Mouse (Mus musculus): Measurements from ENCODE around the gene Pacsin1. TPM values are rescaled to one million over a fixed set of nuclear protein-coding genes. Genes with fewer than 3 reads are reported as not detected.

The Pacsin1 gene
- 5.8 and 6.0 TPM in 2 replicates for polyA plus RNA-seq (2016; fragmentation: Nextera tagmentation; extraction: Ambion mirVana)

DNA sequence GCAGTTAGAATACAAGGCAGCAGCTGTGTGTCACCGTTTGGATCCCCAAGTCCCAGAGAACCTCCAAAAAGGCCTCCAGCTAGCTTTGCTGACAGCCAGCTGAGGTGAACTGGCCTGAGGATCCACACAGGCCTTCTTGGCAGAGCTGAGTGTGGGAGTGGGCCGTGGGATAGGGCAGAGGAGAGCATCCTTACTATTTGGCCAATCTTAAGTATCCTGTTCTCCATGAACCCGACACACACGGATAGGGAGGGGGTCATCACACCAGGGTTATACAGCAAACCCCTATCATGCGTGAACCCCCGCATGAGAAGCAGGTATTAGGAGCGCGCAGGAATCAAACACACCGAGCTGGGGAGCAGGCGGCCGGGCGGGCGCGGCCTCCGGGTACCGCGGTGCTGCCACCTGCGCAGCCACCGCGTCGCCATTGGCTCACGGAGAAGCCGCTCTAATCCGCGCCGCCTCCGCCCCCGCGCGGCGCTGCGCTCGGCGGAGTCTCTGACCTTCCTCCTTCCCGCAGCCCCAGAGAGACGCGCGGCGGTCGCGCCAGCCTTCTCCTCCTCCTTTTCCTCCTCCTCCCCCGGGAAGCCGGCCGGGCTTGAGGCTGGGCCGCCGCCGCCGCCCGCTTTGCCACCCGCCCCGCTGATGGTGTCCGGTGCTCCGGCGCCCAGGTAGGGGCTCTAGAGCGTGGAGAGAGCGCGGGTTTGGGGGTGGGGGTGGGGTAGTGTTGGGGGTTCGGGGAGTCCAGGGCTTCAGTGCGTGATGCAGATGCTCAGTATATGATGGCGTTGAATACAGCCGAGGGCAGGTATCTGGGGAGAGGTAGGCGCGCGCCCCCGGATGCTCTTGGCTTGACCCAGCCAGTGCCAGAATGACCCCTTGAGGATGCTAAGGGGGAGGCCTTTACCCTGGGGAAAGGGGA is at the start of gene Pacsin1:
Gene Pacsin1, plus strand, starts transcription at position 421 of the 922 bp plus-strand sequence.
- H3K4me3 ChIP-seq, result peak within 1 kb of the TSS; percentile 71
- H3K36me3 ChIP-seq, result no peaks in the 10 kb centered on the region
- DNase-seq (ENCODE audit: low spot score), result peak; percentile 70
- peaks cover 27% of the 10 kb centered on the region for H3K4me1 ChIP-seq
- peak within 1 kb of the TSS; percentile 83 for H3K27ac ChIP-seq
- 3% methylated on average over 65 of the region's 65 CpGs for WGBS
- no peaks in the 10 kb centered on the region for H3K9me3 ChIP-seq (replicated peaks)
- peaks cover 49% of the 10 kb centered on the region for H3K27me3 ChIP-seq (ENCODE audit: low read depth, poor library complexity, severe bottlenecking)

DNA sequence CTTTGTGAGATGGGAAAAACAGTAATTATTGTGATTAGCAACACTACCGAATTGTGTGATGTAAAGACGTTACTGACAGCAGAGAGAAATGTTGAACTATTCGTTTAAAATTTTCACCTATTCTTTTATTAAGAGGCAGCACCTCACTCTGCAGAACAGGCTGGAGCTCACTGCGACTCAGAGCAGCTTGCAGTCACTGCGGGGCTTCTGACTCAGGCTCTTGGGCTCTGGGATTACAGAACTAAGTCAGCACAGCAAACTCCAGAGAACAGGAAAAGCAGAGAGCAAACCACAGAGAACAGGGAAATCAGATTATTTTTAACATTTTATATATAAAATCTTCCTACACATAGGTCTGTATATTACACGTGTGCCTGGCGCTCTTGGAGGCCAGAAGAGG is 45.7 kb upstream of the Pacsin1 start:
- Histone ChIP-seq H3K4me3 (no peak overlapping the region), H3K4me1 (peaks cover 14% of the 10 kb centered on the region; the same call in 1 of the 2 replicates), H3K27me3 (ENCODE audit: low read depth, poor library complexity, severe bottlenecking) (no peaks in the 10 kb centered on the region), H3K9me3 (replicated peaks) (no peaks in the 10 kb centered on the region), H3K27ac (no peak overlapping the region), H3K36me3 (peaks cover 46% of the 10 kb centered on the region)
- 92% methylated on average over 7 of the region's 7 CpGs for WGBS
- no peak for DNase-seq (ENCODE audit: low spot score)

DNA sequence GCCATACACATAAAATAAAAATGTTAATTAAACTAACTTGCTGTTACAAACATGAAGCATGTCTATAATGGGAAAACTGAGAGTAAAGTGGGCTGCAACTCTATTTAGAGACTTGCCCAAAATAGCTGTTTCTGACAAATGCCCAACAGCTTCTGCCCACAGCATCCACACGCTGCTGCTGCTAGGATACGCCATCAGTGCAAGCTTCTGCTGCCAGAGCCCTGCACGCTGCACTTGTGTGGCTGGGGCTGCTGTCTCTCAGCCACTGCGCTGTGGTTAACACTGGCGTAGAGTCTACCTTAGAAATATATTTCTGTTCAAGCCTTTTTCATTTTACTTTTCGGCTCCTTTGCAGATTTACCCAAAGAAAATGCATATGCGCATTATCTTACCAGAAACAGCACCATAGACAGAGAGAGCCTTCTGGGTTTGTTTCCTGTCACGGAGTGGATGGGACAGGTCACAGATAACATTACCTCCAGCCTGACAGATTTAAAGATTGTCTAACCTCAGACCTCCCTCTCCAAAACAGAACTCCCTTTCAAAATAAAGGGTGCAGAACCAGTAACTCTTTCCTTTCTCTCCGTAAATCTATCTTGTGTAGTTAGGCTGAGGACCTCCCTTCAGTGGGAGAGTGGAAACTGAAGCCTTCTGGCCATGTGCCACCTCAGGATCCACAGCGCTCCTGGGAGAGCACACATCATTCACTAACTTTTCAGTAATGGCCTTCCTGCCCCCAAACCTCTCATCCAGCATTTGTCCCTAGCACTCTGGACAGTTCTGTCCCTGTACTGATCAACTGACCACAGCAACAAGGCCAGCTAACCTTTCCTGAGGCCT is 44.4 kb upstream of the Pacsin1 start:
- WGBS, result 87% methylated on average over 10 of the region's 10 CpGs
- no peak for DNase-seq (ENCODE audit: low spot score)
- no peak overlapping the region for H3K4me3 ChIP-seq
- peaks cover 49% of the 10 kb centered on the region for H3K36me3 ChIP-seq
- peaks cover 20% of the 10 kb centered on the region for H3K4me1 ChIP-seq
- no peaks in the 10 kb centered on the region for H3K9me3 ChIP-seq (replicated peaks)
- no peaks in the 10 kb centered on the region for H3K27me3 ChIP-seq (ENCODE audit: low read depth, poor library complexity, severe bottlenecking)
- H3K27ac ChIP-seq, result no peak overlapping the region

DNA sequence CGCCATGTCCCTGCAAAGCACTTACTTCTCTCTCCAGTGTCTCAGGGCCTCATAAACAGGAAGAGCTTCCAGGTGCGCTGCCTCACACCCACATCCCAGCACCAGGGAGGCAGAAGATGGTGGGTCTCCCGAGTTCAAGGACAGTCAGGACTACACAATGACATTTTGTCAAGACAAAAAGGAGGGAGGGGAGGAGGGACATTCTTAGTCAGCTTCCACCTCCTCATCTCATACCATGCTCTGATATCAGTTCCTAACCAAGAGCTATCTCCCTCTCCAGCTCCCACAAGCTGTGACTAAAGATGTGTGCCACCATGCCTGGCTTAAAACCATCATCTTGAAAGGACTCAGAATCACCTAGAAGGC is 43.8 kb upstream of the Pacsin1 start:
- H3K27me3 ChIP-seq (ENCODE audit: low read depth, poor library complexity, severe bottlenecking), result no peaks in the 10 kb centered on the region
- WGBS, result 70% methylated on average over 3 of the region's 3 CpGs
- H3K9me3 ChIP-seq (replicated peaks), result no peaks in the 10 kb centered on the region
- H3K36me3 ChIP-seq, result peaks cover 50% of the 10 kb centered on the region
- no peak overlapping the region for H3K4me3 ChIP-seq
- peaks cover 20% of the 10 kb centered on the region for H3K4me1 ChIP-seq
- no peak overlapping the region for H3K27ac ChIP-seq
- DNase-seq (ENCODE audit: low spot score), result no peak

DNA sequence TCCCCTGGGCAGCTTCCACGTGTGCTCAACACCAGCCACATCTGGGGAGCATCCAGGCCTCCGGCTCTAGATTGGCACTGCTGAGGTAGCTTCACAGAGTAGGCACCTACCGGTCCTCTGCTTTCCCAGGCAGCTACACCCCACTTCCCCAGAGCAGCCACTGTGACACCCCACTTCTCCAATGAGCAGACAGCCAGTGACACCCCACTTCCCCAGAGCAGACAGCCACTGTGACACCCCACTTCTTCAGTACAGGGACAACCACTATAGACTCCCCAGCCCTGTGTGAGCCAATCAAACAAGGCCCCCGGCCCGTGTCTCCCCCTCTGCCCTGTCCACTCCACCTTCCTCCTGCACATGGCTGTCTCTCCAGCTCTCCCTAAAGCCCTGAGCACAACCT is 43.3 kb upstream of the Pacsin1 start:
- WGBS, result 84% methylated on average over 5 of the region's 5 CpGs
- Histone ChIP-seq H3K27ac (no peak overlapping the region), H3K27me3 (ENCODE audit: low read depth, poor library complexity, severe bottlenecking) (no peaks in the 10 kb centered on the region), H3K36me3 (peaks cover 55% of the 10 kb centered on the region), H3K4me3 (no peak overlapping the region), H3K4me1 (peaks cover 20% of the 10 kb centered on the region), H3K9me3 (replicated peaks) (no peaks in the 10 kb centered on the region)
- no peak for DNase-seq (ENCODE audit: low spot score)

DNA sequence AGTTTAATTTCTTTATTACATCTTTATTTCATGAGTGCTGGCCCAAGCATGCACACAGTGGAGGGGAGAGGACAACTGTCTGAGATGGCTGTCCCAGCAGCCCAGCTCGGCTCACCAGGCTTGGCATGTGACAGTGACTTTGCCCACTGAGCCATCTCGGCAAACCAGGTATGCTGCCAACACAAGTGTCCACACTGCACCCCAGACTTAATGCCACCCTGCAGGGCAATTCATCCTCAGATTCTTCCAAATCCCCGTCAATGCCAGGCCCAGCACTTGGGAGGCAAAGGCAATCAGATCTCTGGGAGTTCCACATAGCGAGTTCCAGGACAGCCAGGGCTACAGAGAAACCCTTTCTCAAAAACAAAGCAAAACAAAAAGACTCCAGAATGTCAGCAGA is 42.3 kb upstream of the Pacsin1 start:
- H3K27ac ChIP-seq, result no peak overlapping the region
- H3K4me1 ChIP-seq, result peaks cover 20% of the 10 kb centered on the region
- no peak for DNase-seq (ENCODE audit: low spot score)
- peaks cover 61% of the 10 kb centered on the region for H3K36me3 ChIP-seq
- no peaks in the 10 kb centered on the region for H3K27me3 ChIP-seq (ENCODE audit: low read depth, poor library complexity, severe bottlenecking)
- 83% methylated on average over 4 of the region's 4 CpGs for WGBS
- no peaks in the 10 kb centered on the region; the same call in 1 of the 2 replicates for H3K9me3 ChIP-seq (replicated peaks)
- no peak overlapping the region for H3K4me3 ChIP-seq

DNA sequence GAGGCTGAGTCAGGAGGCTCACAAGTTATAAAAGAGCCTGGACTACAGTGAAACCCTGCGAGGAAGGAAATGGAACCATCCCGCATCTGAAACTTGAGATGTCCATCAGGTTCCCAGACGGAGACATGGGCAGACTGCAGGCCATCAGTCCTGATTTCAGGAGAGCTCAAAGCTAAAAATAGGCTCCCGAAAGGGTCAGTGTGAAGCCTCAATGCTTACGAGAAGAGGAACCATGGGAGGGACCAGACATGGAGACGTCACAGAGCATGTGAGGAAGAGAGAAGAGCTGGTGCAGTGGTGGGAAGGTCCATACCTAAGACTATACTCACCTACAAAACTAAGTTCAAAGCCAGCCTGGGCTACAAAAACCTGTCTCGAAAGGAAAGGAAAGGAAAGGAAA is 39.9 kb upstream of the Pacsin1 start:
- no peak overlapping the region for H3K4me3 ChIP-seq
- no peak overlapping the region for H3K27ac ChIP-seq
- H3K27me3 ChIP-seq (ENCODE audit: low read depth, poor library complexity, severe bottlenecking), result no peaks in the 10 kb centered on the region
- peaks cover 72% of the 10 kb centered on the region for H3K36me3 ChIP-seq
- DNase-seq (ENCODE audit: low spot score), result no peak
- no peaks in the 10 kb centered on the region; the same call in 1 of the 2 replicates for H3K9me3 ChIP-seq (replicated peaks)
- H3K4me1 ChIP-seq, result peaks cover 22% of the 10 kb centered on the region
- 78% methylated on average over 7 of the region's 7 CpGs for WGBS

DNA sequence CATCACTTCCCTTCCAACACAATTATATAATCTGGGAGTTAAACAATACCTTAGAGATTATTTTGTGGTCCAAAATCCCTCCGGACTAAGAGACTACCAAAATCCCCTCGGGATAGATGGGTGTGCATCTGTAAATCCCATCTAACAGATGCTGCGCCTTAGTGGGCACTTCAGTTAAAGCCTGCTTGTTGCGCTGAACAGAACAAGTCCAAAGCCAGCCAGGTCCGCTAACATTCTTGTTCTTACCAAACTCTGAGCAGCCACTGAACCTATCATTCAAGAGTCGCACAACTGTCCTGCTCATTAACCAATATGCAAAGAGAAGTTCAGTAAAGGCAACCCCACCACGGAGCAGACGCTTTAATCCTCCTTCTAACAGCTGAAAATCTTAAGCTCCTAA is 34.1 kb upstream of the Pacsin1 start:
- Histone ChIP-seq H3K36me3 (peaks cover 43% of the 10 kb centered on the region), H3K27ac (peak overlapping the region; percentile 98; the same call in 1 of the 2 replicates), H3K27me3 (ENCODE audit: low read depth, poor library complexity, severe bottlenecking) (no peaks in the 10 kb centered on the region), H3K4me3 (peak overlapping the region; percentile 86), H3K9me3 (replicated peaks) (no peaks in the 10 kb centered on the region; the same call in 1 of the 2 replicates), H3K4me1 (peaks cover 38% of the 10 kb centered on the region)
- DNase-seq (ENCODE audit: low spot score), result no peak
- 66% methylated on average over 8 of the region's 8 CpGs for WGBS

DNA sequence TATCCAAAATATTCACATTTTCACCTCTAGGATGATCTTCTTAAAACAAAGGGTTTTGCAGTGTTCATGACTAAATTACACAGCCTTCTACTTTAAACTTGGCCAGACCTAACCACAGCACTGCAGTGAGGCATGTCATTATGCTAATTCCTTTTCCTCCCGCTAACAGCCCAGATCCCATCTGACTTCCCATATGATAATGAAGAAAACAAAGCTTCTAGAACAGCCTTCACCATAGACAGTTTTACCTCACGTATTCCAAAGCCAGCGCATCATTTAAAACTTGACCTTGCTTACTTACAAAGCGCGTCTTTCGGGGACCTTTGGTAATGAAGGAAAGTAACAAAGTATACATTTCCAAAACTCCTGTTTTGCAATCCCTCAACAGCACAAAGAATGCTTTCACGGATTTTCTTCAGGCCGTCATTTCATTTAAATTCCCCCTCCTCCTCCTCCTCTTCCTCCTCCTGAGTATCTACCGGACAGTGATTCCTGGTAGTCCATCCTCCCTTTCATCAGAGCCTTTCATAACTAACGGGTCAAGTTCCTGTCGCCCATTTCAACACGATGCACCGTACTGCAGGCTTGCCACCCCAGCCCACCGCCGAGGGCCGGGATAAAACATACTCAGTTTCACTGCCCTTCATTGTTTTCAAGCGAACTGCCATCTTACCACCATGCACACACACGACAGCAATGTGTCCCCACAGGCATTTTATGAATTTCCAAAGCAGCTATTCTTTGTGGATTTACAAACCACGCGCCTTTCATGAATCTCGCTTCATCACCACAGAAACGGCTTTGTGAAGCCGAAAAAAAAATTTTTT is 33.4 kb upstream of the Pacsin1 start:
- Histone ChIP-seq H3K4me3 (peak overlapping the region; percentile 86), H3K27me3 (ENCODE audit: low read depth, poor library complexity, severe bottlenecking) (no peaks in the 10 kb centered on the region), H3K27ac (peak overlapping the region; percentile 98), H3K4me1 (peaks cover 44% of the 10 kb centered on the region), H3K9me3 (replicated peaks) (no peaks in the 10 kb centered on the region; the same call in 1 of the 2 replicates), H3K36me3 (peaks cover 36% of the 10 kb centered on the region)
- WGBS, result 5% methylated on average over 23 of the region's 23 CpGs
- DNase-seq (ENCODE audit: low spot score), result peak; percentile 55

DNA sequence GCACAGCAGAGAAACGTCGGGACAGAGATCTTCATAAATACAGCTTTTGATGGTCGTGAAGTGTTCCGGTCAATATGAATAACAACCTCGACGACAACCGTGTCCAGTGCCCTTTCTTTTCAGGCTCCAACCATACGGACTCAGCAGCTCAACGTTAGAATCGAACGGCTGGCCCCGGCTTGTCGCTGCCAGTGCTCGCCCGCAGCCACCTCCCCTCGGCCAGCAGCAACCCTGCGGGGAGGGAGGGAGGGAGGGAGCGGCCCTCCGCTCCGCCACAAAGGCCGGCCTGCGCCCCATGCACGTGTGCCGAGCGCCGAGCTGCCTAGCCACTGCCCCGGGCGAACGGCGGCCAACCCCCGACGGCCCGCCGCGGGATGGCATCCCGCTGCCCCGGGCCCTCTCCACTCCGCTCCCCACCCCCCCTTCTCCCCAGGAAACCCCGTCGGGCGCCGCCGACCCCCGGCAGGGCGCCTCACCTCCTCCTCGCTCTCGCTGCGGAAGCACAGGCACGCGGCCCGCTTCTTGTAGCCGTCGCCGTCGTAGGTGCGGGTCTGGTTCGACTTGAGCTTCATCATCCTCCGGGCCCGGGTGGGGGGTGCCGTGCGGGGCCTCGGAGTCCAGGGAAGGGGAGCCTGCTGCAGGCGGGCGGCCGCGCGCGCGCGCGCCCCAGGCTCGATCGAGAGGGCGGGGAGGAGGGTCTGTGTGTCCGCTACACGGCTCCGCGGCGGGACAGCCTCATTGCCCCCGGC is 32.5 kb upstream of the Pacsin1 start:
- H3K36me3 ChIP-seq, result peaks cover 27% of the 10 kb centered on the region
- H3K27me3 ChIP-seq (ENCODE audit: low read depth, poor library complexity, severe bottlenecking), result no peaks in the 10 kb centered on the region
- peaks cover 45% of the 10 kb centered on the region for H3K4me1 ChIP-seq
- peak overlapping the region; percentile 86 for H3K4me3 ChIP-seq
- peak overlapping the region; percentile 98 for H3K27ac ChIP-seq
- no peaks in the 10 kb centered on the region; the same call in 1 of the 2 replicates for H3K9me3 ChIP-seq (replicated peaks)
- WGBS, result under 1% methylated on average over 70 of the region's 80 CpGs
- peak; percentile 80 for DNase-seq (ENCODE audit: low spot score)

DNA sequence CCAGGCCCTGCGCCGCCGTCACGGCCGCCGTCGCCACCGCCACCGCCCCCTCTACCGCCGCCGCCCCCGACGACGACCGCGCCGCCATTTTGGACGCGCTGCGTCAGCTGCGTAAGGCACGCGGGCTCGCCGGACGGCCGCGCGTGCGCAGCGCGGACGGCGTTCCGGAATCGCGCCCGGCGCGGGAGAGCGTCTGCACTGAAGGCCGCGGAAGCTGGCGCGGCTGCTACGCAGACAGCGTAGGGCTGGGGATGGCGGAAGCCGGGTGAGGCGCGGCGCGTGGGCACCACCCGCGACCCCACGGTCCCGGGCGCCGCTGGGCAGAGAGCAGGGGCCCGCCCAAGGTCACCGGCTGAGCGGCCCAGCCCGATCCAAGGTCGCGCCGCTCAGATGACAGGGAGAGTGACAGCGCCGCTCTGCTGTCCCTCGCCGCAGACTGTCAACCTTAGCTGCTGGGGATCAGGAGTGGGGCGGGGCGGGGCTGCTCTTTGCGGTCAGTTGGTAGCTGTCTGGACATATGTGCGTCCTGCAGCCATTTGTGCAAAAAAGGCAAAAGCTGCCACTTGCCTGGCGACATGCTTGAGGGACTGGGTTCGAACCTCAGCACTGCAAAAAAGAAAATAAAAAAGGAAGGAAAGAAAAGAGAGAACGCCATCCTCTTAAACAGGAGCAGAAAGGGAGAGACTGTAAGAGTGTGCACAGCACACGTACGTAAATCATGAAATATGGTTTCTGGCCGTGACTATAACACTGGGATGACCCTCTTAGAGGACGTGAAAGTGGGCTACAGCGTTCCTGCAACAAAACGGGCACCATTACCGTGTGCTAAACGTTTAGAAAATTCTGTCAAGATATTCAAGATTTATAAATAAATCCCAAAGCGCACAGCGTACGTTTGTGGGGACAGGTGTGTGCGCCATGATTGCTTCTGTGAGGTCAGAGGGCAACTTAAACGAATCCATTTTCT is 31.7 kb upstream of the Pacsin1 start, which contains the start of gene Nudt3:
Gene Nudt3, minus strand, starts transcription at position 136 of the 967 bp plus-strand sequence.
- peak within 1 kb of the TSS; percentile 98 for H3K27ac ChIP-seq
- WGBS, result 8% methylated on average over 87 of the region's 91 CpGs
- no peaks in the 10 kb centered on the region for H3K27me3 ChIP-seq (ENCODE audit: low read depth, poor library complexity, severe bottlenecking)
- peaks cover 45% of the 10 kb centered on the region for H3K4me1 ChIP-seq
- no peaks in the 10 kb centered on the region for H3K9me3 ChIP-seq (replicated peaks)
- DNase-seq (ENCODE audit: low spot score), result peak; percentile 93
- H3K36me3 ChIP-seq, result peaks cover 23% of the 10 kb centered on the region
- H3K4me3 ChIP-seq, result peak within 1 kb of the TSS; percentile 86

Data from limb, embryonic 10.5 days (tissue).